Mouse (Mus musculus) left cerebral cortex, postnatal 10 days (tissue): Measurements from ENCODE around the gene Cpb1. TPM values are rescaled to one million over a fixed set of nuclear protein-coding genes. Genes with fewer than 3 reads are reported as not detected.

ENCODE experiments used
- DNase-seq, 2 experiments: peaks; one replicate each; pipeline ENCODE4 v3.0.0; 2021 to 2022; ENCODE audit warnings: low spot score in 2 of 2, mixed read lengths in 1 of 2; ENCODE audit errors: extremely low spot score in 1 of 2
- intact Hi-C: fragments of 180-260 bp; cut with DNase I; formaldehyde crosslinking; loops from one replicate; pipeline ENCODE4 v1.15.1; 2025
- total RNA-seq, 2 experiments: library from RNA; stranded (reverse); gene quantifications; 2 replicates each; pipeline ENCODE4 v1.2.3; 2021

Gene Cpb1
- under 1 TPM in 1 of 2 experiments, not detected in 1; 0.17 TPM for total RNA-seq

DNA sequence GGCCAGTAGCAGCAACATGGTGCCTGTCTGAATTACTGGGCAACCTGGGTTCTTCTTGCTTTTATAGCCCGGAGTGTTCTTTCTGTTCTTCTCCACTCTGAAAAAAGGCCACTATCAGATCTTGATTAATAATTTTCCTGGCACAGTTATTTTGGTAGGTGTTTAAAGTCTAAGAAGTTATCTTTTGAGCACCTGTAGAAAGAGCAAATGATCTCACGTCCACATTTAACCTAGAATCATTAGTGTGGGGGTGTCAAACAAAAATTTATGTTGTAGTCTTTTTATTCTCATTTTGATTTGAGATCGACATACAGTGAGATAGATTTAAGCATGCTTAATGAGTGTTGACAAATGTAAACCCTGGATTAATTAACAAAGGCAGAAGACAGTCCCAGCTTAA, at the start of gene Cpb1:
Gene Cpb1 (minus strand): TSS at position 101 of the 400 bp plus-strand sequence.
- intact Hi-C loops = no loop called here
- DNase-seq = no peak

DNA sequence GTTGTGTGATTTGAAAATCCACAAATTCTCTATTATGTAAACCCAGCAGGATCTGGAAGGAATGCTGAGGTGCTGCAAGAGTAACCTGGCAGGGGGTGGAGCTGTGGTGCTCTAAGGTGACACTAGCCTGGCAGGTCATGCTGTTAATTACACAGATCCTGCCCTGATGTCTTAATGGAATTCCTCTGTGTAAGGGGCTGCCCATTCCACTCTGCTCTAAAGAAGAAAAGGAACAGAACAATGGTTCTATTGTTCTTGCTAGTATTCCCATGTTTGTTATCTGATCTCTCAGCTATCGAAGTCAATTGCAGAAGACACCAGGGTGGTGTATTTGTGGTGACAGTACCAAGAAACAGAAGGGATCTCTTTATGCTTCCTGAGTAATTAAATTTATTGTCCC, 41.7 kb upstream of the Cpb1 start:
- DNase-seq = no peak
- intact Hi-C loops = no loop called here

DNA sequence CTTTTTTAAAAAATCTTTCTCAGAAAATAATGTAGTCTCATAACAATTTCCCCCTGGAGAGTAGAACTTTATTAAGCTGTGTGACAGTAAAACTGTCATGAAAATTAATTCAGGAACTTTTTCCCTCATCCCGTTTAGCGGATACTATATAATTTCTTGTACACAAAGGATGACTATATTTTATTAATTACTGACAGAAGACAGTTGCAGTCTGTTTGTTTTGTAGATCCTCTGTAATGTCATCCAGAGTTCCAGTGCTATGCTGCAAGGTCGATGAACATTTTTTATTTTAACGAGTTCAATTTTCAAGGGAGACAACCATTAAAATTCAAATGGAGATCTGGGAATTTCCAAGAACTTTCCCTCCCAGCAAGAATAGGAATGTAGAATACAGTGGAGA, 33.6 kb upstream of the Cpb1 start:
- no peak for DNase-seq
- intact Hi-C loops = no loop called here

DNA sequence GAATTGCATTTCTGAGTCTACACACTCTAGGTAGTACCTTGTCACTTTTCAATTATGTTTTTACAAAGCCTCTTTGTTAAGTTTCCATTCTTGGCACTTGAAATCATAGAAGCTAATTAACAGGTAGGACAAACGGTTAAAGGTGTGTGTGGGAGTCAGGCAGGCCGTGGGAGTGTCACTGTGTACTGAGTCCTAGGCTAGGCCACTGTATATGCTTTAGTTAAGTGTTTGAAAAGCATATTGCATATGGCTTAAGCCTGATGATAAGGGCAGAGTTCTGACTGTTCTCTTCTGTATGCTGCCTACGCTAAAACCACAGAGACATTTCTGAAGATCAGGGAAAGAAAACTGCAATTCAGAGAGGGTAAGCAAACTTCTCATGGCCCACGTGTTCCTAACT, 31.7 kb upstream of the Cpb1 start:
- intact Hi-C loops = no loop called here
- DNase-seq = no peak

DNA sequence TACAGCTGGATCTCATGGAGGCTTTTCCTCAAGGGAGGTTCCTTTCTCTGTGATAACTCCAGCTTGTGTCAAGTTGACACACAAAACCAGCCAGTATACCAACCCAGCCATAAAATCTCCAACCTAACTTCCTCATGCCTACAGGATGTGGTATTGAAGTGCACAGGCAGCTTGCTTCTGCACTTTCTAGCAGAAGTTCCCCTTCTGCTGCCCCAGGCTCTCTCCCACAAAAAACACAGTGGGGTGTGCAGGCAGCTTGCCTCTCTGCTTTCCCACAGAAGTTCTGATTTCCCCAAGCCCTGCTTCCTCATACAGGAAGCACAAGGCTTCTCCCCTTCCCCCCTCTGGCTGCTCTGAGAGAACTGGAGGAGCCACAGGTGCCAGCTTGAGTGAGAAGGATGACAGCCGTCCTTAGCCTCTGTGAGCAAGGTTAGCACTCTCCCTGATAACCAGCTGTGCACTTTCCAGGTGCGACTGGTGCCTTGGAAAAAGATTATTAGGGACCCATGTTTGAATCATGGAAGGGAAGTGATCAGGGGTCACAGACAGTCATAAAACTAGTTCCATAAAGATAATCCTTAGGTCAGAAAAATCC, 29.3 kb upstream of the Cpb1 start:
- DNase-seq = peak; percentile 2 to 25
- intact Hi-C loops = no loop called here

DNA sequence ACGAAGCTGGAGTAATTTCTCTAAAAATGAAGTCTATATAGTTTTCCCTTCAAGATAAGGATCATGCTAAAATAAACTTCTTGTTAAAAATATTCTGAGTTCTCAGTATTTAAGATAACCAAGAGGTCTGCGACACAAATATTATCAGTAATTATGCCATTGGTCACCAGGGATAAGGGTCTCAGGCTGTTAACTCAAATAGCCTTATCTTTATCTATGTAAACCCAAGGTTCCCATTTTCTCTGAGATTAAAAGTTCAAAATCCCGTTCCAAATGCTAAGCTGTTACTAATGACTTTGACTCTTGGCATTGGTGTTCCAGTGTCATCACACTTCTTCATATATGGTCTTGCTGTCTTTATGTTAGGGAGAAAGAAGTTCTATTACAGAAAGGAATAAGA, 20.0 kb upstream of the Cpb1 start:
- DNase-seq = no peak
- intact Hi-C loops = no loop called here

DNA sequence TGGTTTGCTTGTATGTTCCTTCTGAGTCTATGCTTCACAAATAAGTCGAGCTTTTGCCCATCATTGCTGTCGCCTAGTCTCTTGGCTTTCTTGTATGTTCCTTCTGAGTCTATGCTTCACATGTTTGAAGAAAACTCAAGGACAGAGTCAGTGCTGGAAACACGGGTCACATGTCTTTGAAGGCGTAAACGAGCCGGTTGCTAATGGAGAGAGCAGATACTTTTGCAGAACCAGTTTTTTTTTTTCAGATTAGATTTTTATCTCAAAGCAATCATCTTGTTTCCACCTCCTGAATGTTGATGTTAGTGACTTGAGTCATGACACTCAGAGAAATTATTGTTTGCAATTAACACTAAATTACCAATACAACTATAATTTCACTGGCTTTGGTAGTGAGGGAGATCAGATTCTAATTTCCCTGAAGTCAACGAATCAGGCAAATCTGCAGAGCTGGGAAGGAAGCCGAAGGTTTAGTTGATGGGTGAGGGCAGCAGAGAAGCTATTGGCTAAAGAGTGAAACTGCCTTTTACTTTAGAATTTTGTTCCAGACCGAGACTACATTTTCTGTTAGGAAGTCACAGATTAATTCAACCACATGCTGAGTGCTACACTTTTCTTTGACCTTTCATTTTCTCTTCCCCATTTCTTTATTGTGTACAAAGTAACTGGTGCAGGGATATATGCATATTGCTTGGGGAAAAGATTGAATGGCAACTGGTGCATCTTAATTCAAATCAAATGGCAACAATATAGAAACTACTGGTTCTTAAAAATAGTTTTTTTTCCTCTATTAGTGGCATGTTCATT, 19.2 kb upstream of the Cpb1 start:
- no peak for DNase-seq
- intact Hi-C loops = no loop called here

DNA sequence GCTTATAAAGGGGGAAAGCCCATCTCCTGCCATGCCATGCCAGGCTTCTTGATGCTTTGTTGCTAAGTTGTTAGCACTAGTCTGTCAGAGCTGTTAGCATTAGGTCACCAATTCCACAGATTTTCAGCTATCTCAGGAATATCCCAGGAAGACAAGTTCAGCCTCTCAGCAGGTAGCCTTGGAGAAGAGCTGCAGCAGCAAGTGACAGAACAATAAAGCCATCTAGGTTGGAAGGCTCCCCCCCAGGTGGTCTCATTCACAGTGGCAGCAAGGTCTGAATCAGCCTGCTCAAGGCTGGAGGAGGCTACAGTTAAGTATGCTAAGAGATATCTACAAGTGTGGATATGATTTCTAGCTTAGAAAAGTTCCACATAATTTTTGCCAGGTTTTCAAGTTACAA, 15.8 kb upstream of the Cpb1 start:
- no peak for DNase-seq
- intact Hi-C loops = no loop called here

DNA sequence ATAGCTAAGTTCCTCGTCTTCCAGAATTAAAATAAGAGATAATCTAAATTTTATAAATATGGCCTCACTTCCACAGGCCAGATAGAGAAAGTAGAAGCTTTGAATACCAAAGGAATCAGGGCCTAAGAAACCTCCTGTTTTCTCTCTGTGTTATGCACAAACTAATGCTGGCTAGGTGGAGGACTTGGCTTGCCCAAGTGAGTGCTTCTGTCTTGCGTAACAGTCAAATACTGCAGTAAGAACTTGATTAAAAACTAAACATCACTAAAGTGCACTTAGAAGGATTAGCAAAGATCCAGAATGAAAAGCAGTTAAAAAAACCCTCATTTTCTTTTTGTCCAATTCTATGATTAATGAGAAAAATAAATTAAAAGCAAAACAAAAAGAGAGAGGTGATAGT, 13.2 kb upstream of the Cpb1 start:
- intact Hi-C loops = no loop called here
- no peak for DNase-seq

DNA sequence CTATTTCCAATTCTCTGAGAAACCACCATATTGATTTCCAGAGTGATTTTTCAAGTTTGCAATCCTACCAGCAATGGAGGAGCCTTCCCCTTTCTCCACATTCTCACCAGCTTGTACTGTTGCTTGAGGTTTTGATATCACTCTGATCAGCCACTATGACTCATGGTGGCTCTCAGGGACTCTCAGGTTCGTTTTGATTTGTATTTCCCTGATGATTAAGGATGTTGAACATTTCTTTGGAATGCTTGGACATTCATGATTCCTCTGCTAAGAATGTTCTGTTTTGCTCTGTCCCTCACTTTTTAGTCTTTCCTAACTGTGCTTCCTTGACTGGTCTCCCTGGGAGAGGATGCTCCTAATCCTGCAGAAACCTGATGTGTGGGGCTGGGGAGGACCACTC, 6.3 kb upstream of the Cpb1 start:
- intact Hi-C loops = no loop called here
- no peak for DNase-seq

DNA sequence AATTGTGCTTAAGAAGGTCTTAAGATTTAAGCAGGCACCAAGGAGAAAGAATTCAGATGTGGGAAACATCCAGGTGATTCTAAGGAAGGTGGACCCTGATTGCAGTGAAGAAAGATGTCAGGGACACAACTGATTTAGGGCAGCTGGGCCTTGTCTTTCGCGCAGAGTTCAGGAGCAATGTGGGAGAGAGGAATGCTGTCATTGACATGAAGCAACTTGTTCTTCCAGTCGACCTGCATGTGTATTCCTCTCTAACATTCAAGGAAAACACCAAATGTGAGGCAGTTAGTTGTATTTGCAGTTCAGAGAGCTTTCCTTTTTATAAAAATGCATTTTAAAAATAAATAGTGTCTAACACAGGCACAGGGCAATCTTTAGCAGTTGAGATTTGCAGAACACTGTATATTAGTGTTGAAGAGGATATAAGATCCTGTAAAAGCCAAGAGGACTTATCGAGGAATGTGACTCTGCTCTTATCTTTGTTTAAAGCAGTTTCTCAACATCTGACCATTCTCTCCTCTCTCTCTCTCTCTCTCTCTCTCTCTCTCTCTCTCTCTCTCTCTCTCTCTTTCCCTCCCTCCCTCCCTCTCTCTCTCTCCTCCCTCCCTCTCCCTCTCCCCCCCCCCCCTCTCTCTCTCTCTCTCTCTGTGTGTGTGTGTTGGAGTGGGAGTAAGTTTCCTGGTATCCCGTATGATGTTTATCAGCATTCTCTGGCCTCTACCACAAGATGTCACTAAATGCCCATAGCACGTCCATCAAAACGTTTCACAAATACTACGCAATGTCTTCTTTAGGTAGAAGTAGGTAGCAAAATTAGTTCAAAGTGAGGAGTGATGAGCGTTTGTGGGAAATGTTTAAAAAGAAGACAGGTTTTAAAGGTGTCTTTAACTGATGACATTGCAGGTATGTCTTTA, 20.7 kb downstream of the Cpb1 start:
- DNase-seq = no peak
- intact Hi-C loops = loop anchor here (10.0 kb wide), 1 partner anchor 250 kb away; no protein-coding TSS in a partner anchor

DNA sequence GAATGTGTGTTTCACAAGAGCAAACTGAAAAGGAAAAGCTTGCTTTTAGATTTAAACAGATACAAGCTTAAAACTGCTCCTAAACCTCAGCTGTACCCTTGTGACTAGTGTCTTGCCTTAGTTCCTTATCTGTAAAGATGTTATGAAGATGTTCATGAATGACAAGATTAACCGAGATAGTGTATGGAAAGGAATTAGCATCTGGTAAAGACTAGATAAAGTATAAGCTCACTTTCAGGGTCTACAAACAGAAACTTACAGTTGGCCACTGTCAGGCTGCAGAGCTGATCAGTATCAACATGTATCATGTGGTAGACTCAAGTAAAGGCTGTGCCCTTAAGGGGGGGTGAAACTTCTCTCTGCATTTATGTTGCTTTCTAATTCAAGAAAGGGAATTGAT, 31.6 kb downstream of the Cpb1 start:
- intact Hi-C loops = no loop called here
- no peak for DNase-seq

DNA sequence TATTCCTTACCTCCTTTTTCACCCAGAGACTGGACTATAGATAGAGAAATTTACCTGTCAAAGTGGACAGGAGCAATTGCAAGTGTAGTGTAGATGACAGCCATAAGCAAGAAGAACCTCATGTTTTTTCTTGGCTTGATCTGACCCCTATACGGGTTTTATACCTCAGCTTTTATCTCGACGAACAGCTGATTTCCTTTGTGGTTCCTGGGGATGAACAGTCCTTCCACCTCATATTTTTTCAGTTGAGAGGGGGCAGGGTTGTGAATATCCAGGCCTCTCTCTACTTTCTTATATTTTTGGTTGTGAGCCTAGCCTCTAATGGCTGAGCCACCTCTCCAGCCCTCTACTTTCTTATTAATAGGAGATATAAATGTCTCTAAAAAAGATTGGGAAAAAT, 33.5 kb downstream of the Cpb1 start, which contains the start of gene Cpa3:
Gene Cpa3 (minus strand): TSS at position 132 of the 400 bp plus-strand sequence.
- intact Hi-C loops = no loop called here
- no peak for DNase-seq

DNA sequence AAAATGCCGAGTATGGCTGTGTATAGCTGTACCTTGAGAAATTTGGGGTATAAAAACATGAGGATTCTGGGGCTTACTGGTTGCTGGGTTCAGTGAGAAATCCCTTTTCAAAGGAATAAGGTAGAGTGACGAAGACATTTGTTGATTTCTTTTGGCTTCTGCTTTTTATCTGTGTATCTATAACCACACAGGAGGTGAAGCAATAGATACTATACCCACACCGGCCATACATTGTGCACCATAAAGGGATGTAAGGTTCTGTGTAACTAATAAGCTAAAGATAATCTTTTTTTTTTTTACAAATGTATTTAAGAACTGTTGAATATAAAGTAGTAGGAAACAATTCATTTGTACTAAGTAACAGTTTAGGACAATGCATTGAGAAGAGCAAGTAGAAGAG, 35.8 kb downstream of the Cpb1 start:
- DNase-seq = no peak
- intact Hi-C loops = no loop called here

DNA sequence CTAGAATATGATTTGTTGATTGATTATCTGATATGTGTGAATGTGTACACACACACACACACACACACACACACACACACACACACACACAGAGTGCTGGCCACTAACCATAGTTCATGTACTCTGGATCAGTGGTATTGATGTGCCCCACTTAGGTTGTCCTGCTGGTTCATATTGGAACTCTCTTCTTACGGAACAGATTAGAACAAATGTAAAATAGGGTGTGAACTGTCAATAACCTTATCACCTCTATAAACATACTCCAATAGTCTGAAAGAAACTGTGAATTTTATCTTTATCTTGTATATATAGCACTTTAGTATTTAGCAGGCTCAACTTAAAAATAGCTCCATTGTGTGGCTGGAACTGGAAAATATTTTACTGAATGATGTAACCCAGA, 38.6 kb downstream of the Cpb1 start:
- intact Hi-C loops = no loop called here
- DNase-seq = no peak

DNA sequence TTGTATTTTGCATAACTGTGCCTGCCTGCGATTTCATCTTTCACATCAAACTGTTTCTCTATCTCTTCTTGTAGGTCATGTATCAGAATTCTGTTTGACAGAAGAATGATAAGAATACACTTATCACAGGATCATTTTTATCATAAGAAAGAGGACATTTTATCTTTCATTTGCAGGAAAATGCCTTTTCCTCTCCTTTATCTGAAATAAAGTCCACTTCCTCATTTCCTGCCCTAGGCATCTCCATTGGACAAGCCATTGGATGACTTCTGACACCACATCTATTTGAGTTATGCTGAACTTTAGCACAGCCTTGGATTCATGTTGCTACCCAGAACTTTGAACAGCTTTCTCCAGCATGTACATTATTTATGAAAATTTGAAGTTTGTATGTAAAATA, 46.5 kb downstream of the Cpb1 start:
- intact Hi-C loops = no loop called here
- DNase-seq = no peak

DNA sequence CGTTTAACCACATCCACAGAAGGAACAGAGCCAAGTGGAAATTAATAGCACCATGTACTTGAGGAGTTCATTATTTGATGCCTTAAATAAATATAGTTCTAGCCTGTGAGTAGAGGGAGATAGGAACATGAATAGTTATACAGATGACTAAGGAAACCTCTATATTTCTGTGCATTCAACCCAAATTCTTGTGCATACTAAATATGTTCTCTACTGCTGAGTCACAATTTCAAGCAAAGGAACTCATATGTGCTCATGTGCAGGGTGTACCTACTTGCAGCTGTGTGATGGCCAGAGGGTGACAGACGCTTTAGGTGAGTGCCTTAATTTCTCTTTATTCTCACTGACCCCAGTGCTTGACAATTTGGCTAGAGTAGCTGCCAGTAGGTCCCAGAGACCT, 50.1 kb downstream of the Cpb1 start:
- intact Hi-C loops = no loop called here
- DNase-seq = no peak

DNA sequence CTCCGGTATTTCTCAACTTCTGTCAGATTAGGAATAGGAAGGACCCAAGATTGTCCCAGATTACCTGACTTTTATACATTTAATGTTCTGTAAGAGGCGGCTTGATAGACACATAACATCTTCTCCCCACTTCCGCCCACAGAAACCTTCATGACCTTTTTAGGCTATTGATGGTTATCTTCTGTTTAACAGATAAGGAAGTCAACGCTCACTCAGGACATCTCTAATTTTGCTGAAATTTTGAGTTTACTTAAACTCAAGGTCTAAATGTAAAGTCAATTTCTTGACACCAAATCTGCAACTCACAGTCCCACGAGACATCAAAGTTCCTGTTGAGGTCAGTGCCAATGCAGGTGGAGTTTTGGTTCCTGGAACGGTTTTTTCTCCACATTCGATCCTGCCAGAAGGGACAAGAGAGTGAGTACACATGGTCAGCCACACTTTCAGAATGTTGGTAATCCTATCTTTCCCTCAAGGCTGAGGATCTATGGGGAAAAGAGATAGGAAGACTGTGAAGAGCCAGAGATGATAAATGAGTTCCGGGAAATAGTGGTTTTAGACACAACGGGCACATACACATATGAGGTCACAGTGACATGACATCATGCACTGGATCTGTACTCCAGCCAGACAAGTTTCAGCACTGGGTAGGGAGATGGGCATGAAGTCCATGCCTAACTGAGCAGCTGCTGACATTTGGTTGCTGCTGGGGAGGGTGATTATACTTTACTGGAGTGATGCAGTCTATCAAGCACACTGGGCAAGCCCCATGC, 52.4 kb downstream of the Cpb1 start:
- intact Hi-C loops = no loop called here
- no peak for DNase-seq

DNA sequence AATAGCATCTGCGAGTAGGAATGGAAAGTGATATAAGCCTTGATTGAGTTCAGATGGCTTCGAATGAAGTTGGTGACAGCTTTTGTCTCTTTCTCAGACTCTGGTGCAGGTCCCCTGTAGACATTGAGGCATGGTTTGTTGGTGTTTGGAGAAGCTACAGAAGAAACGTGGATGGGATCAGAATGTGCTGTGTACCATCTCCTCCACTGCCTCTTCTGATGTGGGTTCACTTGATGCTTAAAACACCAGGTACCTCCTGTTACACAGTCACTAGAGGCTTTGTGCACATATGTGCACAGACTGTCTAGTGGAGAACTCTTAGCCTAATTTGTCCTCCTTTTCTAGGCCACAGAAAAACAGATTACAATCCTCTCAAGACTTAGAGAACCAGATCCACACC, 53.4 kb downstream of the Cpb1 start:
- intact Hi-C loops = no loop called here
- DNase-seq = no peak
